Mouse (Mus musculus) cerebellum, postnatal 10 days (tissue): ENCODE measurements around the gene Gm14214.

Experiments used
- DNase-seq, 2 experiments: peaks; one replicate each; pipeline ENCODE4 v3.0.0; 2021; ENCODE audit warnings: mixed read lengths in 2 of 2

The Gm14214 gene

DNA sequence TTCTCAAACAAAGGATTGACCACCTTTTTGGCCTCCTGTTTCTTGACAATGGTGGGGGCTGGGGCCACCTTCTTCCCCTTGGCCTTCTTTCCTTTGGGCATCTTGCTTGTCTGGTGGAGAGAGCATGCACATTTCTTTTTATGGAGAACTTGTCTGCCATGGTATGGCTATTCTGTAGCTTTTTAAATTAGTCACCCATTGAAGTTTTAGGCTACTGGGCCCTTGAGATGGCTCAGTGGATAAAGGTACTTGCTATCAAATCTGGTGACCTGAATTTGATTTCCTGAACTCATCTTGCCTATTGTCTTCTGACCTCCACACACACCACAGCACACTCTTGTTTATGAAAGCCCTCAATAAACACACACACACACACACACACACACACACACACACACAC lies at the start of gene Gm14214:
TSS of gene Gm14214 (minus strand) at position 101 of the 400 bp plus-strand sequence.
- no peak for DNase-seq

DNA sequence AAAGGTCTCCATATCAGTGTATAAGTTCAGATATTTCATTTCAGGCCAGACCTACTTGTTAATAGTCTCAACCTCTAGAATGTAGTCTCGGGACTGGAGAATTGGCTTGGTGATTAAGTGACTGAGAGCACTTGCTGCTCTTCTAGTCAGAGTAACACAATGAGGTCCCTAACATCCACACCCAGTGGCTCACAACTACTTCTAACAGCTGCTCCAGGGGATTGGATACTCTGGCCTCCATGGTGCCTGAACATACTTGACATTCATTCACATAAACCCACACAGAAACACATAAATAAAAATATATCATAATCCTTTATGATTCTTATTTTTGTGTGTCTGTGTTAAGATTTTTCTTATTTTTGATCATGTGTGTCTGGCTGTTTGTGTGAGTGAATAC lies 48.8 kb upstream of the Gm14214 start:
- DNase-seq: no peak

DNA sequence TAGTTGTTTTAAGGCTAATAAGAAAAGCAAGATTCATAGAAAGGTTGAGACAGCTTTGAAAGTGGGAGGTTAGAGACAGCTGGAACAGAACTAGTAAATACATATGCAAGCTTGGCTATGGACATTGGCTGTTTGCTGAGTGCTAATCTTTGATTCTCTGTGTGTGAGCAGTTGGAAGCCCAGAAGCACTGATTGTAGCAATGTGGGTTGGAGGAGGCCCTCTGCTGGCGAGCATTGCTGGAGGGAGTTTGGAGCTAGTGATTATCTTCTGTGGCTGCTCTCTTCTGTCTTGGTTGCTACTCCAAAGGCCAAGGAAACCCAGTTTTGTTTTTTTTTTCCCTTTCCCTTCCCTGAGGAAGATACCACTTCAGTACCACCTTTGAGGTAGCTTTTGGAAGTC lies 48.0 kb upstream of the Gm14214 start:
- DNase-seq: peak; percentile 76 to 77

DNA sequence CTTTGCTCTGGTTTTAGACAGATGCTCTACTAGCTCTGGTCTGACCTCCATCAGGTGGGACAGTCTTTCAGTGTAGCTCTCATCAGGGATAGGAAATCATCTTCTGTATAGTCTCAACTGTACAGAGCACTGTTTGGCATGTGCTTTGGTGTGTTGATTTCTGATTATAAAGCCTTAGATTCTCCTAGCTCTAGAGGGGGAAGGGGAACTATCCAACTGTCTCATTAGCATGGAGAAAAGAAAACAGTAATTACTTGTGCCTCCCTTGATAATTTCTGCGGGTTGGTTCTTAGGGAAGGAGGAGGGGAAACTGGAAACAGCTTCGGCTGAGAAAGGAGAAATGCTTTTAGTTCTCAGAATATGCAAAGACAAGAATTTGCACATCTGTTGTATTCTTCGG lies 47.3 kb upstream of the Gm14214 start:
- no peak for DNase-seq

DNA sequence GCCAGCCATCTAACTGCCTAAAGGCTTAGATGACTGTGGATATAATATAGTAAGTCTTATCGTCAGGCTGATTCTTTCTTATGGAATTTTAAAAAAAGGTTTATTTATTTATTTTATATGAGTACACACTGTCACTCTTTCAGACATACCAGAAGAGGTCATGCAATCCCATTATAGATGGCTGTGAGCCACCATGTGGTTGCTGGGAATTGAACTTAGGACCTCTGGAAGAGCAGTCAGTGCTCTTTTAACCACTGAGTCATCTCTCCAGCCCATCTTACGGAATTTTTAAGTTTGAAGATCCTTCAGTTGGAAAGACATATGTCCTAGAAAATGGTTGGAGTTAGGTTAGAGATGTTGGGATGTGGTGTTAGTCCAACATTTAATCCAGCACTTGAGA lies 43.6 kb upstream of the Gm14214 start:
- no peak for DNase-seq

DNA sequence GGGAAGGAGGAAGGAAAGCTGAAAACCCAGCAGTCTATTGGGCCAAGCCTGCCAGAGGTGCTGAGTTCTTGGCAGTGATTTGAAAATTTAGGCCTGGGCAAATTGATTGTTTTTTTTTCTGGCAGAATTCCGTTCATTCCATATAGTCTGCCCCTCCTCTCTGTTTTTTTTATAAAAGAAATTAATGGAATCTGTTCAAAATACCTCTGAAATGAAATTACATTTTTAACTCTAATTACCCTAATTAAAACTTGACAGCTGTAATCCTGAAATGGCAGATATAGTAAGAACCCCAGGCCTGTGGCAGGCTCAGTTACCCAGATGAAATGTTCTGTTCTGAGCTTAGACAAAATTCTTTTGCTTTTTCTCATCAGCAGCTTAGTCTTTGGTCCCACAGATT lies 41.0 kb upstream of the Gm14214 start:
- no peak for DNase-seq

DNA sequence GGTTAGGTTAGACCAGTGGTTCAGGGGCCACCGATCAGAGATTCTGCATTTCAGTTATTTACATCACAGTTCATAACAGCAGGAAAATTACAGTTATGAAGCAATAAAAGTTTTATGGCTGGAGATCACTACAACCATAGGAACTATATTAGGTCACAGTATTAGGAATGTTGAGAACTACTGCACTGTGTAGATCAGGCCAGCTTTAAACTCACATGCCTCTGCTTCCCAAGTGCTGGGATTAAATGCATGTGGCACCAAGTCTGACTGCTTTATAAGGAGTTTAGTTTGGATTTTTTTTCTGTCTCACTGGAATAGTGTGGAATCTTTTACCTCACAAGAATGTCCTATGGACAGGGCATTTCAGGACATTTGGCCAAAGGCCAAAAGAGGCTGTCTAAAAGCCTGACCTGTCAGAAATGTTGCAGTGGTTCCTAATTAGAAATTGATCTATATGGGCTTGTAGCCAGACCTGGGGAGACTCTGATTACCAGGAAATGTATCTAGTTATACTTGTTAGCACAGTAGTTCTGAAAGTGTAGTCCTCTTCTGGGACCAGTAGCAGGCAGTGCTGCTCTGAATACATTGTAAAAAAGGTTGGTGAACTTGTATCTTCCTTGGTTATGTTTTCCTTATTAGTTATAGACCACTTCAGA lies 39.4 kb upstream of the Gm14214 start:
- DNase-seq: peak; percentile 56 to 59

DNA sequence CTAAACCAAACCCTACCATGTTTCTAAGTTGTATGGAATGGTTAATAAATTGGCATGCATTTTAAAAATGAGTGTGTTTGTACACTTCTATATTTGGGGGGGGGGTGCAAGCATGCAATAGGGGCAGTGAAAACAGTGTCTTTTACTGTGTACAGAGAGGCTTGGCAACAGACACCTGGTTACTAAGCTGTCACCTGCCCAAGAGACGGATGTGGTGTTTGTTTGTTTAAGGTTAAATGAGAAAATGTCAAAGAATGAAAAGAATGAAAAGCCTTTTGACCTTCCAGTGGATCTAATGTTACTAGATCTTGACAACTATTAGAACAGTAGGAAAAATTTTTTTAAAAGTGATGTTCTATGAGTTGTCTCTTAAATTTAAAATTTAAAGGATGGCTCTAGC lies 37.9 kb upstream of the Gm14214 start:
- DNase-seq: no peak

DNA sequence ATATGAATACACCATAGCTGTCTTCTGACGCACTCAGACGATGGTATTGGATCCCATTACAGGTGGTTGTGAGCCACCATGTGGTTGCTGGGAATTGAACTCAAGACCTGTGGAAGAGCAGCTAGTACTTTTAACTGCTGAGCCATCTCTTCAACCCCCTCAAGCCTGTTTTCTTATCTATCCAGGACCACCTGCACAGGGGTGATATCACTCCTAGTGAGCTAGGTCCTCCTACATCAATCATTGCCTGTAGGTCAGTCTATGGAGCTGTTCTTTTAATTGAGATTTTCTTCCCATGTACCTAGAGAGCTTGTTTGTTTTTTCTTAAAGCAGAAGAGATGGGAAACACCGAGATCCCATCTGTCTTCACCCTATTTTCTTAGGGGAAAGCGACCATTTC lies 34.0 kb upstream of the Gm14214 start:
- DNase-seq: no peak

DNA sequence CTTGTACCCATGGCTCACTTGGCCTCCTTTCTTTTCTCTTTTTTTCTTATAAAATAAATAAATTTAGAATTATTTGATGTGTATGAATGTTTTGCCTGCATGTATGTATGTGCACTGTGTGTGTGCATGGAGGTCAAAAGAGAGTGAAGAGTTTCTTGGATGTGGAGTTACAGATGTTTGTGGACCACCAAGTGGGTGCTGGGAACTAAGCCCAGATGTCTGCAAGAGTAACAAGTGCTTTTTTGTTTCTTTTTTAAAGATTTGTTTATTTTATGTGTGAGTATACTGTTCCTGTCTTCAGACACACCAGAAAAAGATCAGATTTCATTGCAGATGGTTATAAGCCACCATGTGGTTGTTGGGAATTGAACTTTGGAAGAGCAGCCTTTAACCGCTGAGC lies 33.5 kb upstream of the Gm14214 start:
- DNase-seq: peak in 1 of 2 experiments; percentile 22

DNA sequence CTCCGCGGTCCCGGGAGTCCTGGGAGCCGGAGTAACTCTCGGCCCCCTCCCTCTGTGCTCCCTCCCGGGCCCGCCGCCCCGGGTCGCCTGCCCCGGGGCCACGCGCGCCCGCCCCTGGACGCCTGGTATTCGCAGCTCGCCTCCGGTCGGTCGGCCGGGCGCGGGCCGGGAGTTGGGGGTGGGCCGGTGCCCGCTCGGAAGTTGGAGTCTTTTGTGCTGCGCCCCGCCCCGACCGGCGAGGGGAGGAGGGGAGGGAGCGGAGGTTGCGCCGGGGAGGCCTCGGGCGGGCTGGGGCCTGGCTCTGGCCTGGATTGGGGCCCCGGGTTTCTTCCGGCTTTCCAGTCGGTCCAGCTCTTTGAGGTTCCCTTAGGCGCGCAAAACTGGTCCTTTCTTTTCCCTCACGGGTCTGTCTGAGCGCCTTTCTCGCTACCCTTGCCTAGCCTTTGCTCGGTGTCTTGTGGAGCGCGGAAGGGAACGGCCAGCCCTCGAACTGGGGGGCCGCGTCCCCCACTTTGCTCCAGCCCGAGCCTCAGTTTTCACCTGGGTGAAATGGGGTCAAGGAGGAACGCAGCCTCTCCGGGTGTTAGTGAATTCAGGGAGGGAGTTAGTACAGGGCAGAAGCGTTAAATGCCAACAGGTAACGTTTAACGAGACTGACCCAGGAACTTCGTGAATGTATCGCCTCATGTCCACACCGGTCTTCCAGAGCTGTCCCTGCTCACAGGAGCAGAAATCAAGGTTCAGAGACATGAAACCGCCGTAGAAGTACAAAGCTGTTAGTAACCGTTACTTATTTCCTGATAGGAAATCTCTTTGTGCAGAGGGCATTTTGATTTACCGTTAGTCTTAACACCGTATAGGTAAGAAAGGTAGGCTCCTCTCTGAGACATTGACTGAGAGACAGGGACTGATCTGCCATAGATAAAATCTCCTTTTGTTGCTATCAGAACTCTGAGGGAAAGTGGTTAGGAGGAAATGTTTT lies 22.1 kb upstream of the Gm14214 start:
- DNase-seq: peak; percentile 76 to 80

DNA sequence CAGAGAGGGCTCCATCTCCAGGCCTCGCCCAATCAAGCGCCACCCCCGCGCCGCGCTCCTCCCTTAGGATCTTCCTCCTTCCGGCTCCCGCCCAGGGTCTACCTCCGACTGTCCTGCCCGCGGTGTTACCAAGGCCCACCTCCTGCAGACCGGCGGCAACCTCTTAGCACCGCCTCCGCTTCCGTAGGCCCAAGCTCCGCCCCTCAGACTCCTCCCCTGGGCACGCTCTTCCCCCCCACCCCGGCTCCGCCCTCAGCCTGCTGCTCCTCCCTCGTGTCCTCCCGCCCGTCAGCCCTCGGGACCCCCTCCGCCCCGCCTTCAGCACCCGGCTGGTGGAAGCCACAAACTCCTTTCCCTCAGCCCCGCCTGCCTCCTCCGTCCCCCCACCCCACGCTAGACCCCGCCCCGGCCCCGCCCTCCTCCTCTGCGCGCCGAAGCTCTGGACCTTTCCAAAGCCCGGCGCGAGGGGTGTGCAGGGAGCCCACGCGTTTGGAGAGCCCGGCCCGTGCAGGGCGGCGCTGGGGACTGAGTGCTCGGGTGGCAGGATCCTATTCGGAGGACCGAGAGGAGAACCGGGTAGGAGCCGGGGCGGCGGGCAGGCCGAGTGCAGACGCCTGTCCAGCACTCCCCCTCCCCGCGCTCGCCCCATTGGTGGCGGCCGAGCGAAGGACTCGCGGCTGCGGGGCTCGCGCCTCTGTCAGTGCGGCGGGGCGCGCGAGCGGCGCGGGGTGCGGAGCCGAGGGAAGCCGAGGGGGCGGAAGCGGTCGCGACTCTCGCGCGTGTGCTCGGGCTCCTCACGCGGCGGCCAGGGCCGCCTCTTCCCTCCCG lies 21.0 kb upstream of the Gm14214 start, which contains the start of the genes Raly and a:
TSS of gene Raly (plus strand) at position 441 of the 828 bp plus-strand sequence.
TSS of gene a (plus strand) at position 747 of the 828 bp plus-strand sequence.
- DNase-seq: peak; percentile 98 to 99

DNA sequence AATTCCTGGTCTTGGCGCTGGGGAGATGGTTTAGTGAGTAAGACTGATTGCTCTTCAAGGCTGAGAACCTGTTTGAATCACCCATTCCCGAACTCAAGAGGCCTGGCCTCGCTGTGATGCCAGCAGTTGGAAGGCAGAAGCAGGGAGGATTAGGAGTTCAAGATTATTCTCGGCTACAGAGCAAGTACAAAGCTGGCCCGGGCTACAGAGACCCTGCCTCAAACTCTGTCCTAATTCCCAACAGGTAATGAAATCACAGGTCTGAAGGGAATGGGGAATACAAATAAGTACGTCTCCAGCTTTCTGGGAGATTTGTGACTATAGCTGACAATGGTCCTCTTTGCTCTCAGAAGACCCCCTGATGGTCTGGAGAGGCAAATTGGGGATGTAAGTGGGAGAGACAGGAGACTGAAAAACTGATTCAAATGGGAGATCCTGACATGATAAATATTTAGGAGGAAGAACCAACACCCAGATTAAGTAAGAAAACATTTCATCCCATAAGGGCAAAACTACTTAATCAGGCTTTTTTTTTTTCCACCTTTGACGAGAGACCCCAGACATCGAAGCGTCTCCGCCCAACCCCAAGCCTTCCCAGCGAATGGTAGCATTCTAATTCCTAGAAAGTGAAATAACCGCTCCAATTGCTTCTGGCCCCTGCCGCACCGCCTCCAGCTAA lies 20.3 kb upstream of the Gm14214 start:
- DNase-seq: peak in 1 of 2 experiments; percentile 20

DNA sequence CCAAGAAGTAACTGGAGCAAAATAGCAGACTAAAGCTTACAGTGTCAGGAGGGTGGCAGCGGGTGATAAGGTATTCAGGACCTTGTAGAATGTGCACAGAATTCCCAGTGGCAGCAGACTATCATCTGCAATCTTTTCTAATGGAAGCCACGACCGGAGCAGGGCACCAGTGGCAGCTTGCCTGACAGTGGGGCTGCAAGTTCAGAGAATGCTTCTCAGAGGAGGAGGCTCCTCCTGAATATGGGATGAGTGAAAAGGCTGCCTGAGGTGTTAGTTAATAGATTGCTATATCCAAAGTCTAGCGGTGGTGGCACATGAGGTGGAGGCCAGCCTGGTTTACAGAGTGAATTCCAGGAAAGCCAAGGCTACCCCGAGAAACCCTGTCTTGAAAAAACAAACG lies 19.6 kb upstream of the Gm14214 start:
- DNase-seq: peak; percentile 18 to 24

DNA sequence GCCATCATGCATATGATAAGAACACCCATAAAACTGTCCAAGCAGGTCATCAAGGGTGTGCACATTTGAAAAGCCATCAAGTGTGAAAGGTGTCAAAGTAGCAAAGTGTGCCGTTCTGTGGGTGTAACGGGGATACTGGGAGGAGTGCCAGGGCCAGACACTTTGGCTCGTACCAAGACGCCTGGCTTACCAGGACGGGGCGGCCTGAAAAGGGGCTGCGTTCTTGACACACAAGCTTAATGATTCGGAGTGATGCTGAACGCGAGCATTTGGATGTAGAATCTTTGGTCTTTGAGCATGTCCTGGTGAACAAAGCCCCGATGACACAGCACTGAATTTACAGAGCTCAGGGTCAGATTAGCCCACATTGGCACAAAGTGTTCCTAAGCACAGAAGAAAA lies 16.9 kb upstream of the Gm14214 start:
- peak; percentile 28 to 35 for DNase-seq

DNA sequence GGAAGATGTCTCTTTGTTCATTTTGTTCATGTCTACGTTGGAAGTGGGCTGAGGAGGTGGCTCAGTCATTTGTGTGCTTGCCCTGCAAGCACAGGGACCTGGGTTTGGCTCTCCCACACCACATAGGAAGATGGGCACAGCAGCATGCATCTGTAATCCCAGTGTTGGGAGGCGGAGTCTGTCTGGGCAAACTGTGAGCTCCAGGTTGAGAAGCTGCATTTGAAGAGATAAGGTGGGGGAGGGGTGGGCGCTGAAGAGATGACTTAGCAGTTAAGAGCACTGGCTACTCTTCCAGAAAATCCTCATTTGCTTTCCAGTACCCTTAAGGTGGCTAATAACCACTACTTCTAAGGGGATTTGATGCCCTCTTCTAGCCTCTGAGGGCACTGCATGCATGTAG lies 16.4 kb upstream of the Gm14214 start:
- peak in 1 of 2 experiments; percentile 19 for DNase-seq

DNA sequence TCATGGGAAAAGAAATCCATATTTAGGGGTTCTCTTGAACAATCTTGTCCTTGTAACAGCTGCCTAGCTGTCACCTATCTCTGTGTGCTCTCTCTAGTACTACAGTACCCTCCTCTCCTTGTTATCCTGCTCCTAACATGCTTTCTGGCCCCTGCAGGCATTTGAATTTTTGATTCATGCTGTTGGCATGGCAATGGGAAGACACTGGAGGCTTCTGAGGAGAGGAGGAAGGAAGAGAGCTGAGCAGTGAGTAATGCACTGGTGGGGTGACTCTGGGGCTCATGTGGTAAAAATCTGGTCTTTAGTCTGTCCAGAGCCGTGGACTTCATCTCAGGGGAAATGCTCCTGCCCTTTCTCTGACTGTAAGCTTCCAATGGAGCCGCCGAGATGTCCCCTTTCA lies 15.5 kb upstream of the Gm14214 start:
- DNase-seq: no peak

DNA sequence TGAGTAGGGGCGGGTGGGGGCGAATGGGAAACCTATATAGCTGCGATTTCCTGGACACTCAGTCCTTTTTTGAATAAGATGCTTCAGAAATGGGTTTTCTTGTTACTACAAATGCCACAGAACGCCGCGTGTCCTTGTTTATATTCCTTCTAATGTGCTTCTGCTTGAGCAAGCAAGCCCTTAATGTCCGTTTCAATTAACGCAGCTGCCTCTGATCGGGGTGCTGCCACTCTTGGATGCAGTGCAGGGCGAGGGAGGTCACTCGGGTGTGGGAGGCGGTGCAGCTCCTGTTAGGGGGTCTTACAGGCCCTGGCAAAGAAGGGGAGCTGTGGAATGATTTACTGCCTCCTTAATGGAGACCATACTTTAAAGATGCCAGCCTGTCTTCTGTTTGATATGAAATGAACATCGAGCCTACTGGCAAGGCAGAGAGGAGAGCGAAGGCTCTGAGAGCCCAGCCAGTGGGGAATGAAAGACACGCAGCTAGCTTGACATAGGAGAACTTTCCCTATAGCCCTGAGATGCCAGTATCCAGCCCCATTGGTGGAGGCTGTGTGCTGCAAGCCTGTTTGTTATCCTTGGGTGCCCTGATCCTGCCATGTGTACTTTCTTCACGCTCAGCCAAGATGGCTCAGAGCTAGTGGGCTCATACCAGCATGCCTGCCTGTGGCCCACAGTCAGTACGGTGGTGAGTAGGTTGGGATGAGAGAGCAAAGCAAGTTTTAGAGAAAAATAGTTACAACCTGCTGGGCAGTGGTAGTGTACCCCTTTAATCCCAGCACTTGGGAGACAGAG lies 13.2 kb upstream of the Gm14214 start:
- peak; percentile 28 to 37 for DNase-seq

DNA sequence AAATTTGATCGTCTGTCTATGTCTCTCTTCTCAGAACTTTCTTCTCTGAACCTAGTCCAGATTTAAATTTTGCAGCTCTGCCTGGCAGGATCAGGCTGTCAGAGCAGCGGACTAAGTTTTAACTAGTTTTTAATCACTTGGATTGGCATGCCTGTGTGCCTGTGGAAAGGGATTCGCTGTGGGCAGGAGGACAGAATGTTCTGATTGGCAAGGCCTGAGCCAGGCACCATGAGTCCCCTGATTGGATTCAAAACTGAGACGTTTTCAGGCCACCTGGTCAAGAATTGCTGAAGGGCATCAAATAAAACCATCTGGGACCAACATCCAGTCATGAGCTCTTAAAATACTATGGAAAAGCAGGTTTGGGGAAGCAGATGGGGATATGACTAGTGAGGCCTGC lies 12.5 kb upstream of the Gm14214 start:
- peak; percentile 40 to 52 for DNase-seq

DNA sequence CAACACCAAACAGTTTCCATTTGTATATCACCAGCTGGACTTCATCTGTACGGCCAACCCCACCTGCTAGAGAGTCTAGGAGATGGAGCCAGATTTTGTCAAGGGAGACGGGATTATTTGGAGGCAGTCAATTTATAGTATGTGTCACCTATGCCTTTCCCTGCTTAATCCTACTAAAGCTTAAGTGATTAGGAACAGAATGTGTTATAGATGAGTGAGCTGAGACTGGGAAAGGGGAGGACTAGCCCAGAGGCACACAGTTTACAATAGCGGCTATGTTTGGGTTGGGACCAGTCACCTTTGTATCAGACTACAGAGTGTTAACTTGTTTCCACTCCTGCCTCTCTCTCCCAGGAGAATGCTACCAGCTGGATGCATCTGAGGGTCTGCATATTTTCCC lies 9.8 kb upstream of the Gm14214 start:
- no peak for DNase-seq

DNA sequence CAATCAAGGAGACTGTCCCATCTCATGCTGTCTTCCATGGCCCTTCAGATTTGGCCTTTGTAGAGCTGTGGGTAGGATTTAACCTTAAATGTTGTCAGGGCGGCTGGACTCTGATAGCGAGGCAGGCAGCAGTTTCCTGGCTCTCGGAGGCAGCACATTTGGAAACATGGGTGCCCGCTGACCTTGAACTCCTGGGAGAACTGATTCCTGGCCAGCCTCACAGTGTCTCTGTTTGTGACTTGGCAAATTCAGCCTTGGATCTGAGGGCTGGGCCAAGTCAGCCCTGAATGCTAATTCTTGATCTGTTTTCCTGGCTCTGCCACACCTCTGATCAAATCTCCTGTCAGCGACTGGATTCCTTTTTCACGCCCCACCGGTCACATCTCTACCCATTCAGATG lies 6.7 kb upstream of the Gm14214 start:
- DNase-seq: peak in 1 of 2 experiments; percentile 29
